24 mouse cellular contexts compared by ENCODE assay signal in genomic region chr9:42932146-42932545, GRCm38 (mm10). TPM values are rescaled to one million over a fixed set of nuclear protein-coding genes. Genes with fewer than 3 reads are reported as not detected.
A peak's percentile ranks its signal among the peaks of the same experiment; 100 is the strongest.
DNase-seq lines count a peak whose midpoint lies in the region; ATAC-seq lines count a peak whose summit lies in the region.
"Had no signal": no experiment of that assay in that cellular context is flagged by ENCODE, and none has a peak within 500 bp of the region (broad histone marks: within the 10 kb centered on the region; RNA-seq: fewer than 3 reads in every experiment).

No protein-coding gene starts in this region.

- peaks cover 10% of the 10 kb centered on the region for H3K4me1 ChIP-seq in kidney, embryonic 14.5 days (ENCODE audit: control insufficient read depth, insufficient read depth, low read length)

- 35% methylated on average over 7 of the region's 7 CpGs for WGBS in kidney, embryonic 14.5 days

- no peaks in the 10 kb centered on the region for H3K36me3 ChIP-seq in kidney, embryonic 14.5 days (ENCODE audit: control insufficient read depth, insufficient read depth, low read length)
- H3K36me3 ChIP-seq: forebrain, embryonic 10.5 days; heart, embryonic 10.5 days; heart, embryonic 13.5 days had no signal

- H3K9me3 ChIP-seq in kidney, embryonic 14.5 days (ENCODE audit: control insufficient read depth, low read length), result 0 out of 2 replicates have a peak, but pooled peaks cover 2% of the 10 kb centered on the region
- H3K9me3 ChIP-seq: forebrain, embryonic 10.5 days; forebrain, embryonic 13.5 days; heart, embryonic 10.5 days; heart, embryonic 13.5 days had no signal

- no peak overlapping the region for H3K4me3 ChIP-seq in kidney, embryonic 14.5 days (ENCODE audit: low read length)
- H3K4me3 ChIP-seq: forebrain, embryonic 10.5 days; forebrain, embryonic 13.5 days; heart, adult 2 months; heart, embryonic 10.5 days; heart, embryonic 13.5 days had no signal

- H3K9ac ChIP-seq in kidney, embryonic 14.5 days (ENCODE audit: low read depth, low read length), result no peak overlapping the region
- H3K9ac ChIP-seq: forebrain, embryonic 13.5 days; heart, embryonic 13.5 days; hindbrain, embryonic 14.5 days had no signal

- ATAC-seq in kidney, embryonic 14.5 days (ENCODE audit: low FRiP score, low TSS enrichment), result no peak
- ATAC-seq: activated CD4-positive, CD25-positive, alpha-beta regulatory T cell, adult 4 months; forebrain, embryonic 13.5 days; forebrain, embryonic 16.5 days; hindbrain, postnatal 0 days had no signal

- H3K27ac ChIP-seq in kidney, embryonic 14.5 days (ENCODE audit: low read depth, low read length), result no peak overlapping the region
- H3K27ac ChIP-seq: forebrain, embryonic 10.5 days; forebrain, embryonic 13.5 days; heart, adult 2 months; heart, embryonic 10.5 days; heart, embryonic 13.5 days; hindbrain, embryonic 14.5 days; hindbrain, postnatal 0 days had no signal

- DNase-seq in cerebellum, postnatal 10 days, result peak; percentile 69 to 71
- DNase-seq in cerebellum, adult 18-20 months, result no peak
- DNase-seq in kidney, adult 18-20 months, result peak; percentile 8
- peak; percentile 22 for DNase-seq in kidney, postnatal 14 days
- DNase-seq in kidney, adult 11 months, result no peak
- peak; percentile 58 for DNase-seq in retina, postnatal 1 day
- no peak for DNase-seq in retina, embryonic 14.5 days (ENCODE audit: low spot score)
- DNase-seq: adrenal gland, postnatal 10 days; cerebellum, adult 11 months; cerebellum, adult 8-10 months; gastrocnemius, postnatal 10 days; gastrocnemius, postnatal 36 days; heart, adult 2 months; heart, postnatal 14 days; heart, postnatal 4 days had no signal

- no peaks in the 10 kb centered on the region for H3K27me3 ChIP-seq in kidney, embryonic 14.5 days (ENCODE audit: control insufficient read depth, insufficient read depth, low read length)

- H3K4me2 ChIP-seq in kidney, embryonic 14.5 days (replicated peaks; ENCODE audit: low read depth, low read length), result no peak overlapping the region
- H3K4me2 ChIP-seq: forebrain, embryonic 13.5 days; heart, embryonic 13.5 days; hindbrain, embryonic 14.5 days had no signal

RNA-seq across cellular contexts. Expression of gene Grik4, which starts 12.1 kb away (rescaled TPM):
- 1.9 and 2.0 TPM in 2 replicates for polyA plus RNA-seq in kidney, embryonic 14.5 days (2014; fragmentation: Nextera tagmentation; extraction: Ambion mirVana)

Comparison
In these comparisons a context has a peak if more than half of its experiments do, and no peak if none do; other contexts are left out.
1. DNase-seq: peak in cerebellum, postnatal 10 days (2 of 2), kidney, adult 18-20 months (single experiment), kidney, postnatal 14 days (single experiment) and retina, postnatal 1 day (single experiment); none in cerebellum, adult 18-20 months (0 of 2), kidney, adult 11 months (single experiment) and retina, embryonic 14.5 days (single experiment).